Mouse (Mus musculus): Measurements from ENCODE around the gene Vwce. TPM values are rescaled to one million over a fixed set of nuclear protein-coding genes. Genes with fewer than 3 reads are reported as not detected.

Gene Vwce
- polyA plus RNA-seq, 1 experiment: 0.21 TPM

- TF ChIP-seq CTCF (IDR thresholded peaks at IDR 0.05; ENCODE audit: extremely low read depth, insufficient read depth, insufficient read length, insufficient replicate concordance): no peak
- peak; percentile 49 for TF ChIP-seq POLR2A (IDR thresholded peaks at IDR 0.05; ENCODE audit: low read depth, low read length)
- Histone ChIP-seq H3K4me3 (ENCODE audit: extremely low read depth, insufficient read depth, insufficient read length) (peak within 1 kb of the TSS; percentile 73), H3K27me3 (ENCODE audit: control insufficient read depth, insufficient read depth, low read length) (no peaks in the 10 kb centered on the region), H3K4me1 (ENCODE audit: control insufficient read depth, insufficient read depth, insufficient read length) (peaks cover 8% of the 10 kb centered on the region), H3K36me3 (ENCODE audit: control insufficient read depth, insufficient read depth, low read length) (no peaks in the 10 kb centered on the region), H3K27ac (ENCODE audit: insufficient read depth, low read length) (peak within 1 kb of the TSS; percentile 93)
- DNase-seq (ENCODE audit: low read depth in 1 of 2, low spot score in 2 of 2): peak; percentile 70 to 90
- under 1% methylated on average over 69 of the region's 74 CpGs for WGBS
Measured at GRCm38 (mm10) chr19:10688537-10689352, 54.7 kb downstream of the Vwce start, which contains the start of gene Vps37c. Gene Vps37c, plus strand, starts transcription at chr19:10688735.

GRCm38 (mm10) chr19:10689470-10690166 is 55.6 kb downstream of the Vwce start:
- peaks cover 12% of the 10 kb centered on the region for H3K4me1 ChIP-seq (ENCODE audit: control insufficient read depth, insufficient read depth, insufficient read length)
- TF ChIP-seq CTCF (IDR thresholded peaks at IDR 0.05; ENCODE audit: extremely low read depth, insufficient read depth, insufficient read length, insufficient replicate concordance): no peak
- no peak for TF ChIP-seq POLR2A (IDR thresholded peaks at IDR 0.05; ENCODE audit: low read depth, low read length)
- DNase-seq (ENCODE audit: low read depth in 1 of 2, low spot score in 2 of 2): no peak
- no peaks in the 10 kb centered on the region for H3K27me3 ChIP-seq (ENCODE audit: control insufficient read depth, insufficient read depth, low read length)
- peak overlapping the region; percentile 93 for H3K27ac ChIP-seq (ENCODE audit: insufficient read depth, low read length)
- H3K36me3 ChIP-seq (ENCODE audit: control insufficient read depth, insufficient read depth, low read length): no peaks in the 10 kb centered on the region
- WGBS: 59% methylated on average over 5 of the region's 5 CpGs
- H3K4me3 ChIP-seq (ENCODE audit: extremely low read depth, insufficient read depth, insufficient read length): peak overlapping the region; percentile 73

GRCm38 (mm10) chr19:10690336-10690735 is 56.3 kb downstream of the Vwce start:
- Histone ChIP-seq H3K4me1 (ENCODE audit: control insufficient read depth, insufficient read depth, insufficient read length) (peaks cover 14% of the 10 kb centered on the region), H3K27ac (ENCODE audit: insufficient read depth, low read length) (no peak overlapping the region)

GRCm38 (mm10) chr19:10691121-10691520 is 57.1 kb downstream of the Vwce start:
- Histone ChIP-seq H3K27ac (ENCODE audit: insufficient read depth, low read length) (no peak overlapping the region), H3K36me3 (ENCODE audit: control insufficient read depth, insufficient read depth, low read length) (no peaks in the 10 kb centered on the region), H3K4me1 (ENCODE audit: control insufficient read depth, insufficient read depth, insufficient read length) (peaks cover 18% of the 10 kb centered on the region), H3K27me3 (ENCODE audit: control insufficient read depth, insufficient read depth, low read length) (no peaks in the 10 kb centered on the region), H3K4me3 (ENCODE audit: extremely low read depth, insufficient read depth, insufficient read length) (no peak overlapping the region)
- no peak for DNase-seq (ENCODE audit: low read depth in 1 of 2, low spot score in 2 of 2)
- 91% methylated on average over 4 of the region's 4 CpGs for WGBS
- TF ChIP-seq CTCF (IDR thresholded peaks at IDR 0.05; ENCODE audit: extremely low read depth, insufficient read depth, insufficient read length, insufficient replicate concordance): no peak
- TF ChIP-seq POLR2A (IDR thresholded peaks at IDR 0.05; ENCODE audit: low read depth, low read length): no peak

More at GRCm38 (mm10) chr19:10690336-10690735, 56.3 kb downstream of the Vwce start:
- H3K4me3 ChIP-seq (ENCODE audit: extremely low read depth, insufficient read depth, insufficient read length): no peak overlapping the region
- H3K27me3 ChIP-seq (ENCODE audit: control insufficient read depth, insufficient read depth, low read length): no peaks in the 10 kb centered on the region
- TF ChIP-seq POLR2A (IDR thresholded peaks at IDR 0.05; ENCODE audit: low read depth, low read length): no peak
- TF ChIP-seq CTCF (IDR thresholded peaks at IDR 0.05; ENCODE audit: extremely low read depth, insufficient read depth, insufficient read length, insufficient replicate concordance): no peak
- DNase-seq (ENCODE audit: low read depth in 1 of 2, low spot score in 2 of 2): no peak
- H3K36me3 ChIP-seq (ENCODE audit: control insufficient read depth, insufficient read depth, low read length): no peaks in the 10 kb centered on the region
- 87% methylated on average over 3 of the region's 3 CpGs for WGBS

GRCm38 (mm10) chr19:10691660-10692059 is 57.6 kb downstream of the Vwce start:
- no peaks in the 10 kb centered on the region for H3K36me3 ChIP-seq (ENCODE audit: control insufficient read depth, insufficient read depth, low read length)
- TF ChIP-seq CTCF (IDR thresholded peaks at IDR 0.05; ENCODE audit: extremely low read depth, insufficient read depth, insufficient read length, insufficient replicate concordance): no peak
- TF ChIP-seq POLR2A (IDR thresholded peaks at IDR 0.05; ENCODE audit: low read depth, low read length): no peak
- no peak overlapping the region for H3K27ac ChIP-seq (ENCODE audit: insufficient read depth, low read length)
- DNase-seq (ENCODE audit: low read depth in 1 of 2, low spot score in 2 of 2): no peak
- no peaks in the 10 kb centered on the region for H3K27me3 ChIP-seq (ENCODE audit: control insufficient read depth, insufficient read depth, low read length)
- 69% methylated on average over 3 of the region's 3 CpGs for WGBS
- peaks cover 18% of the 10 kb centered on the region for H3K4me1 ChIP-seq (ENCODE audit: control insufficient read depth, insufficient read depth, insufficient read length)
- H3K4me3 ChIP-seq (ENCODE audit: extremely low read depth, insufficient read depth, insufficient read length): no peak overlapping the region

GRCm38 (mm10) chr19:10692361-10692760 is 58.3 kb downstream of the Vwce start:
- TF ChIP-seq CTCF (IDR thresholded peaks at IDR 0.05; ENCODE audit: extremely low read depth, insufficient read depth, insufficient read length, insufficient replicate concordance) (no peak), POLR2A (IDR thresholded peaks at IDR 0.05; ENCODE audit: low read depth, low read length) (no peak)
- no peak for DNase-seq (ENCODE audit: low read depth in 1 of 2, low spot score in 2 of 2)
- WGBS: 85% methylated on average over 4 of the region's 4 CpGs
- Histone ChIP-seq H3K27me3 (ENCODE audit: control insufficient read depth, insufficient read depth, low read length) (no peaks in the 10 kb centered on the region), H3K4me3 (ENCODE audit: extremely low read depth, insufficient read depth, insufficient read length) (no peak overlapping the region), H3K27ac (ENCODE audit: insufficient read depth, low read length) (no peak overlapping the region), H3K36me3 (ENCODE audit: control insufficient read depth, insufficient read depth, low read length) (no peaks in the 10 kb centered on the region), H3K4me1 (ENCODE audit: control insufficient read depth, insufficient read depth, insufficient read length) (peaks cover 18% of the 10 kb centered on the region)

Data from spleen, adult 2 months (tissue).